Mouse (Mus musculus): ENCODE measurements around the gene Adamts9.

- TF ChIP-seq ZC3H11A (IDR thresholded peaks at IDR 0.05; ENCODE audit: low read depth, low read length) (no peak), JUND (conservative IDR thresholded peaks at IDR 0.05; ENCODE audit: low read depth, low read length) (no peak), CTCF (conservative IDR thresholded peaks at IDR 0.05 in 1 of 2, IDR thresholded peaks at IDR 0.05 in 1 of 2; ENCODE audit: low read depth in 2 of 2, low read length in 2 of 2) (no peak), JUN (IDR thresholded peaks at IDR 0.05; ENCODE audit: insufficient read depth, low read depth, low read length) (no peak), MEF2A (IDR thresholded peaks at IDR 0.05; ENCODE audit: borderline replicate concordance, low read depth, low read length) (no peak), USF1 (IDR thresholded peaks at IDR 0.05; ENCODE audit: low read depth, low read length) (no peak), TBP (conservative IDR thresholded peaks at IDR 0.05; ENCODE audit: low read depth, low read length) (no peak), MXI1 (IDR thresholded peaks at IDR 0.05; ENCODE audit: low read depth, low read length) (no peak), CHD2 (IDR thresholded peaks at IDR 0.05; ENCODE audit: low read length) (no peak), HCFC1 (IDR thresholded peaks at IDR 0.05; ENCODE audit: low read depth, low read length) (no peak), E2F4 (IDR thresholded peaks at IDR 0.05; ENCODE audit: insufficient replicate concordance, low read depth, low read length) (no peak)
These were observed 70.5 kb downstream of the Adamts9 start for GRCm38 (mm10) chr6:92872766-92873165.
